Mouse (Mus musculus) right cerebral cortex, postnatal 4 days (tissue): Measurements from ENCODE around the gene Mad1l1.
A peak's percentile ranks its signal among the peaks of the same experiment; 100 is the strongest.

Source experiments
- DNase-seq: peaks from one replicate; pipeline ENCODE4 v3.0.0-alpha.2; 2022

The Mad1l1 gene

DNA sequence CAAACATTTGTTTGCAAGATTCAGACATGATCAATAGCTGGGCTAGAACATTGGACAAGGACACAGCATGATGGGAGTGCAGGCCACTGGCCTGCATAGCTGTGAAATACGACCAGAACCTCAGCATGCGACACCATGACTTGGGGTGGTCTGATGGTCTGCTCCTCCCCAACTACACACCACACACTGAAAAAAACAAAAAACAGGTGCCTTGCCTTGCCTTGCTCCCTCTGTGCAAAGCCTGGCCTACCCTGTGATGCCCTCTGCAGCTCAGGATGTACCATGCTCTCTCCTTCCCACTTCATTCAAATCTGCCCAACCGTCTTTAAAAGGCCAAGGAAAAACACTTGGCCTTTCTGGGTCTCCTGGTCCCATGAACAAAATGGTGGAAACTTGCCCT, 63.3 kb downstream of the Mad1l1 start:
- no peak for DNase-seq

DNA sequence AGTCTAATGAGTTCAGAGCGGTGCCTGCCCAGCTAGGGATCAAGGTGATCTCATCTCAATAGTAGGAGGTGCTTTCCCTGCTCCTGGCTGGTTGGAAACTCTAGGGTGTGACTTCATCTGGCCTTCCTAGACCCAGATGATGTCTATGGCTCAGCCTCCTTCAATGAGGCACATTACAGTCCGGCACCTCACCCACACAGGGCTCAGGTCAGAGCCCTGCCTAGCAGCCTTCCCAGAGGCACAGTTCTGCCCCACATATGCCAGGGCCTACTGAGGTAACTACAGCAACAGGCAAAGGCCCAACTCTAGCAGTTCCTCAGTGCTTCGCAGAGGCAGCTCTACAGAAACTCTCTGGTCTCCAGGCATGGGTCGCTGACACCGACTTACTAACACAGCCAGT, 63.9 kb downstream of the Mad1l1 start:
- DNase-seq, result no peak

GRCm38 (mm10) chr5:140256685-140257084, 64.7 kb downstream of the Mad1l1 start:
- no peak for DNase-seq

GRCm38 (mm10) chr5:140255265-140255664, 66.1 kb downstream of the Mad1l1 start:
- no peak for DNase-seq

- no peak for DNase-seq
Observed at GRCm38 (mm10) chr5:140254656-140255055, 66.7 kb downstream of the Mad1l1 start.

GRCm38 (mm10) chr5:140251989-140252388, 69.4 kb downstream of the Mad1l1 start:
- DNase-seq, result peak; percentile 16

DNA sequence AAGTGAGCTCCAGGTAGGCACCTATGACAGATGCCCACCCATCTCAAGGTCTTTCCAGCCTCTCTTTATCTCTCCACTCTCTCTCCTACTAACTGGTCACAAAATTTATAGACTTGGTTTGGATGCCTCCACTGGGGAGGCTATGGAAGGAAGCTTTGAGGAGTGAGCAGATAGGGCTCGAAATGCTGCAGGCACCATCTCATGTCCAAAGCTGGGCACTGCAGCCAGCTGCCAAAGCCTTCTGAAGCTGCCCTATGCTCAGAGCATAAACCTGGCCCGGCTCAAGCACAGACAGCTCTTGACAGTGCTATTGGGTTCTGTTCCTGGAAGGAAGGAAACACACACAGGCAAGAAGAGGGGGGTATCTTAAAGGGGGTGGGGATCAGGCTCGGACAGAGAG, 71.0 kb downstream of the Mad1l1 start:
- peak; percentile 19 for DNase-seq

DNA sequence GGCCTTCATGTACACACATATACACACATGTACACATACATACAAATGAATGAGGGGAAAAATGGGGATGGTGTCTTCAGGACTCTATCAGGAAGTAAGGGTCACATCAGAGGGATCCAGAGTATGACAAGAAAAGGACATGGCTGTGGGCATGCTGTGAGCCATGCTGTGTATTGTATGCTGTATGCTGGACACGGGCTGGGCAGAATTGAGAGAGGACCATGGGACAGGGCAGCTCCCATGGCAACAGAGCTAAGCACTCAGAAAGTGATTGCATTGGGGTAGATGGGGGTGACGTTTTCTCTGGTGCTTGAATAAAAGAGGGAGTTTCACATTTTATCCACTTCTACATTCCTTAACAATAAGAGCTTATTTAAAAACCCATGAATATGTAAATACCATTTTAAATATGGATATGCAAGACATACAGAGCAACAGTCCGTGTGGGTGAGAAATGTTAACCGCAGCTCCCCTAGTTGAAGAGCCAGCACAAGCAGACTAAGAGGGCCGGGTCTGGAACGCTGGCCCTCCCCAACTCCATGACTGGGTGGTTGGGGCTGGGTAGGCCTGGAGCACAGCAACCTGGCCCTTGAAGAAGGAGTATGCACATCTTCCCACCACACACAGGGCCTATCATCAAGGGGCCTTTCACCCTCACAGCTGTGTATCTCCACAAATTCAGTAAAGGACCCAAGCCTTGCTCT, 71.8 kb downstream of the Mad1l1 start:
- no peak for DNase-seq

- no peak for DNase-seq
Observed at GRCm38 (mm10) chr5:140248101-140248500, 73.3 kb downstream of the Mad1l1 start.

DNA sequence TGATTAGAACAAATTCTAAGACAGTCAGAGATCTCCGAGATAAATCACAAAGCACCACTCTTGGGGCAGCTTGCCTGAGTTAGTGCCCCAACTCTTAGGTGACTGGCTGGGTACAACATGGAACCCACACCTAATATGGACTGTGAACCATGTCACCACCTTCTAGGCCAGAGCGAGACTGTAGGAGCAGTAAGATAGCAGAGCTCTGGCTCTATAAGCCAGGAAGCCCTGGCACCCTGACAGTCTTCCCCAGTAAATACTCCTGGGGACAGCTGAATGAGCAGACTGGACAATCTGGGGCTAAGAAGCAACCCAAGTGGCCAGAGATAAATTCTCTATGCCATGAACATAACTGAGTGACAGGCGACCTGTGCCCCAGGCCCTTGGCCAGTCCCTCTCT, 81.1 kb downstream of the Mad1l1 start:
- no peak for DNase-seq

- DNase-seq, result no peak
Observed at GRCm38 (mm10) chr5:140238880-140239279, 82.5 kb downstream of the Mad1l1 start.

DNA sequence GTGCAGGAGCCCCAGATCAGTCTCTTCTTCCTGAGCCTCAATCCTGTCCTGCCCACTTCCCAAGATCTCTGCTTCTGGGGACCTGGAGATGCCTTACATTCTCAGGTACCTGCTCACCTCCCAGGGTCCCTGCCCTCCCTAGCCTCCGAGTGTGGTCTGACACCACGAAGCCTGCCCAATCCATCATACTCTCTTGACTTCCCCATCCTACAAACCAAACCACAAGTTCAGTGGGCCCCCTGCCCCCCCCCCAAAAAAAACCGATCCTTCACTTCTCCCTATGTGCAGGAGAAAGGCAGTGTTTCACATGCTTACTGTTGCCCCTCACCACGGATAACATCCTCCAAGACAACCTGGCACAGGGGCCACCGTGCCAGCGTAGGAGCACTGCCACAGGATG, 90.5 kb downstream of the Mad1l1 start:
- no peak for DNase-seq

- DNase-seq, result no peak
Observed at GRCm38 (mm10) chr5:140228306-140228705, 93.0 kb downstream of the Mad1l1 start.

- DNase-seq, result no peak
Observed at GRCm38 (mm10) chr5:140226871-140227270, 94.5 kb downstream of the Mad1l1 start.

DNA sequence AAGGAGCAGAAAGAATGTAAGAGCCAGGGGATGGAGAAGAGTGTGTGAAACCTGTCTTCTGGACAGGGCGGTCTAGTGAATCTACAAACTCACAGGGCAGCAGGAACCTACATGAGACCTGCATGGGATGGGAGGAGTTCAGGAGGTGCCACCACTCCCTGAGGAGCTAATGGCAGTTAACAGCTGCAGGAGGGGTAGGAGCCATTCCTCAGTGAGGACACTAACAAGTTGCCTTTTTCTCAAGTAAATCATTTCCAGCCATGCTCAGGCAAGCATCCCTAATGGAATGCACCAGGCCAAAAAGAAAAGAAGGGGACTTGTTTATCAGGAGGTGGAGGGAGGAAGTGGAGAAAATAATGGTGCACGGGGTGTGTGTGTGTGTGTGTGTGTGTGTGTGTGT, 95.5 kb downstream of the Mad1l1 start:
- DNase-seq, result no peak

GRCm38 (mm10) chr5:140225103-140225502, 96.2 kb downstream of the Mad1l1 start:
- DNase-seq, result no peak

DNA sequence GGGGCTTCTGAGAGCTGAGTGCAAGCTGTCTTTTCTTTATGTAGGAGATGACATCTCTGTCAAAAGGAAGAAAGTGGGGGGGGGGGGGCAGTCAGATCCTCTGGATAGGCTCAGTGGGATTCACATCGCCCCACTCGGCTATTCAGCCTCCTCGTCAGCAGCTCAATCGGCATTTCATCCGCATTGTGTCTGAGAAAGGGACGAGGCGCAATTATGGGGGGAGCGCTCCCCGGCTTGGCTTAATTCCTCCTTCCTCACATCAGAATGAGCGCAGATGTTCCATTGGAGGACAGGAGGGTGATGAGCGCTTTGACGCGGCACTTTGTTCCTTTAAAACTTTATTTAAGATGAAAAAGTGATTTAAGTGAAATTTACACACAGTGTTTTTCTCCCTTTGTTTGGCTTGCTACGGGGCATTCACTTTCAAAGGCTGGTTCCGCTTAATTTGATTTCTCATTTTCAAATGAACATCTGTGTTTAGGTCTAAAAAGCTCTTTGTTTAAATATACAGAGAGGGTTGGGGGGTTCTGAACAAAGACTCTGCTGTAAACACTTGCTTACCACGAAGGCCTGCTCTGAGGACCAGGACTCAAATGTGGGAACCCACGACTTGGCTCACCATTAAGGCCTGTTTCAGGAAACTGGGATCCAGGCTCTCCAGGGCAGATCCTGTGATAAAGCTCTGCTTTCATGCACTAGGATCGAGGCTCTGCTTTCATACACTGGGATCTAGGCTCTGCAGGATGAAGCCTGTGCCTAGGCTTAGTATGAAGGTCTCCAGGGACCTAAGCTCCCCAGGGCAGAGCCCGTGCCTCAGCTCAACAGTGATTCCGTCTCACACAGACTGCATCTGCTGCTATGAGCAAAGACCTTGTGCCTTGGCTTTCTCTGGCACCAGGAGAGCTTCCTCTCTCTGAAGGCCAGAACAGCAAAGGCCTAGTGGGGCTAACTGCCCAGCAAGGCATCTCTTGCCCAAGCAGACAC, 98.0 kb downstream of the Mad1l1 start:
- no peak for DNase-seq

GRCm38 (mm10) chr5:140221016-140221650, 100.2 kb downstream of the Mad1l1 start:
- peak; percentile 14 for DNase-seq

DNA sequence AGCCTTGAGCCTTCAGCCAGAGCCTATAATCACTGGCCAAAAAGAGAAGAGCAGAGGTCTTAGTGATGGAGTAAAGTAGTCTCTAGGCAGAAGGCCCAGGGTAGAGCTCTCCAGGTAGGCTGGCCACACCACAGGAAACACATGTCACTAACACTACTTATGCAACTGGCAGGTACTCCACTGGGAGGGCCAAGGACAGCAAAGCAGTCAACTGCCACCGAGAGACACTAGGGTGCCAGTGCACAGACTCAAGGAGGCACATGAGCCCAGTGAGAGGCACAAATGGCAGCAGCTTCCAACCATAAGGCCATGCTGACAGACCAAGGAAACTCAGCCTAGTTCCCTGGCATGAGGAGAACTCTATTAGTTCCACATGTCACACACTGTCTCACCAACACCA, 102.1 kb downstream of the Mad1l1 start:
- no peak for DNase-seq

DNA sequence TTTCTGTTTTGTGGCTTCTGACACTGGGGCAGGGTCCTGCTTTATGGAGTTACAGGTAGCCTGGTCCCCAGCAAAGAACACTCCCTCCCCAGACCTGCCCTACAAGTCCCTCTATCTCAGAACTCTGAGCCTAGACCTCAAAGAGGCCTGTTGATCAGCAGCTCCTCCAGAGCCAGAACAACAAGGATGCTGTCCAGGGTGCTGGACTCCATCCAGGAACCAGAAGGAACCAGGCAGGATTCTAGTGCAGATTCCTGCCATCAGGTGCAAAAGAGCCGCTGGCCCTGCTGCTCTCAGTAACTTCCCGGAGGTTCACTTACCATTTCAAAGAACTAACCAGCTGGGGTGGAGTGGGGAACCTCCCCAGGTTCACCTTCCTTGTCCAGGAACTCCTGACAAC, 103.5 kb downstream of the Mad1l1 start:
- DNase-seq, result no peak

DNA sequence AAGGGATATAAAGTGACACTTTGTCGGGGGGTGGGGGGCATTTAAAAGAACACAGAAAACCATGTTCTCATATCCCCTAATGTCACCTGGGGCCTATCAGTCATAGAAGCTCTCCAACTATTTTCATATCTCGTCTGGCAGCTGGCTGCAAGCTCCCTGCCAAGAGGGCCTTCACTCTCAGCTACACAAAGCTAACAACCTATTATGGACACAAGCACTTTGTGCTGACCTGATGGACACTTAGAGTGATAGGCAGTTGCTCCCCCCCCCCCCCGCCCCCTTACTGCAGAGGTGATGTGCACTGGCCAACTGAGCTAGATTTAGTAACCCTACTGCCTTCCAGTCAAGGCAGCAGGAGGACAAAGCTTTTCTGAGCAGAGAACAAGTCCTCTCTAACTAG, 104.3 kb downstream of the Mad1l1 start:
- DNase-seq, result no peak

DNA sequence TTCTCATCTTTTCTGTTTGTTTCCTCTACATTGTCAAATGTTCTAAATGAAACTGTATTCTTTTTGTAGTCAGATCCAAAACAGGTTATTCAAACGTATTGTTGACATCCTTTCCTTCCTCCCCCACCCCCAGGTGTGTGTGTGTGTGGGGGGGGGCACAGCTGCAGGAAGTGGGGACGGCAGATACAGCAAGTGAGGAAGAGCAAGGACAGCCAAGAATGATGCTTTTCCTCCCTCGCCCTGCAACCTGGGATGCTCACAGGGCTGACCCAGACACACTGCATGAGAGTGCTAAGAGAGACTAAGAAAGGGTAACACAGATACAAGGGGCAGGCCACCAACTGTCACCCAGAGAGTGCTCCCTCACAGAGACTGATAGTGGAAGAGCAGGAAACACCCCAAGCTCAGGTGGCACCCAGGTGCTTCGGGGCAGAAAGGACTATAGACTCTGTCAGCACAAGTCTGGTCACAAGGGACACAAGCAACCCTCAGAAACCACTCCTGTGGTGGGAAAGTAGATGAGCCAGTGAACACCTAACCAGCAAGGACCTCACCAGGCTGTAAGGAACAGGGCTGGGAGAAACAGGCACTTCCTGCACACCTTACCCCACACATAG, 105.8 kb downstream of the Mad1l1 start:
- no peak for DNase-seq

- no peak for DNase-seq
Observed at GRCm38 (mm10) chr5:140213001-140213400, 108.4 kb downstream of the Mad1l1 start.
